In genomic region chrX:152989852-152990251, GRCm38 (mm10) we compare ENCODE assay signal across 1 mouse cellular context. TPM values are rescaled to one million over a fixed set of nuclear protein-coding genes. Genes with fewer than 3 reads are reported as not detected.
"Had no signal": no experiment of that assay in that cellular context is flagged by ENCODE, and none has a peak within 500 bp of the region (broad histone marks: within the 10 kb centered on the region; RNA-seq: fewer than 3 reads in every experiment).

No protein-coding gene starts in this region.

RNA-seq across cellular contexts. Expression of gene Usp51, which starts 16.4 kb away (rescaled TPM):
- total RNA-seq: neutrophil, adult 5-6 weeks had no signal

RNA-seq across cellular contexts. Expression of gene Mageh1, which starts 47.5 kb away (rescaled TPM):
- total RNA-seq: neutrophil, adult 5-6 weeks had no signal
